Mouse (Mus musculus): ENCODE results near the gene Paqr5. TPM values are rescaled to one million over a fixed set of nuclear protein-coding genes. Genes with fewer than 3 reads are reported as not detected.

The Paqr5 gene
- polyA plus RNA-seq, 1 experiment from 2014 or later = 0.56 TPM

DNA sequence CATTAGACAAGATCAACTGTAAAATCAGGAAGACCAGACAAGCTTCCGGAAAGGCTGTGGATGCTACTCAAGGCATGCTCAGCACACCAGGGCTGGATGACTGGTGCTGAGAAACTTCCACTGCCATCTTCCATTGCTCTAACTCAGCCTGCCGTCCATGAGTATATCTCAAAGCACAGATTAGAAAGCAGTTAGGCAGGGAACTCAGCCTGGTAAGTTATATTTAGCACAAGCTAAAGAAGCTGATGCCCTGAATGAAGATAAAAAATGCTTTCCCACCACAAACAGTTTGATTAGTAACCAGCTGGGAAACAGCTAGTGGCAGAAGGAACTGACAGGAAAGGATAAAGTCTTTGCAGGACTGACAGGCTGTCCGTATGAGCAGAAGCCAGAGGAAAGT lies 85.6 kb downstream of the Paqr5 start:
- H3K4me2 ChIP-seq = peak overlapping the region; percentile 29

DNA sequence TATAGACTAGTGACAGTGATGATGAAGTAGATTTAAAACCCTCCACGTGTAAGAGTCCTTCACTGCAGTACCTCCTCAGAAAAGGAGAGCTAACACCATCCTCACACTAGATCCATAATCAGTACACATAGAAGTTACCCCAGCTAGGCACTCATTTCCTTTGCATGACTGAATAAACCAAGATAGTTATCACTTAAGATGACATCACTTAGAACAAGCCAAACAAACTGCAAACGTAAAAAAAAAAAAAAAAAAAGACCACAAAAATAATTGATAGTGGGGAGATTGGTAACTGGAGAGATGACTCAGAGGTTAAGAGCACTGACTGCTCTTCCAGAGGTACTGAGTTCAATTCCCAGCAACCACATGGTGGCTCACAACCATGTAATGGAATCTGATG lies 93.3 kb downstream of the Paqr5 start:
- H3K4me2 ChIP-seq = no peak overlapping the region
- H3K27me3 ChIP-seq (ENCODE audit: control insufficient read depth, insufficient read depth, low read length) = no peaks in the 10 kb centered on the region
- no peaks in the 10 kb centered on the region for H3K4me1 ChIP-seq (ENCODE audit: control insufficient read depth, insufficient read depth, low read length)
- 72% methylated on average over 2 of the region's 2 CpGs for WGBS (ENCODE audit: insufficient replicate concordance)
- no peak for ATAC-seq (replicated peaks; ENCODE audit: insufficient number of reproducible peaks, low FRiP score, low TSS enrichment)
- H3K9ac ChIP-seq (ENCODE audit: low read depth, low read length) = no peak overlapping the region
- no peaks in the 10 kb centered on the region for H3K9me3 ChIP-seq (replicated peaks; ENCODE audit: control insufficient read depth, low read length)
- no peak overlapping the region for H3K27ac ChIP-seq (ENCODE audit: low read depth, low read length)
- H3K4me3 ChIP-seq (ENCODE audit: low read depth, low read length) = no peak overlapping the region
- peaks cover 17% of the 10 kb centered on the region for H3K36me3 ChIP-seq (ENCODE audit: control insufficient read depth, insufficient read depth, low read length)

More for the DNA sequence above, 85.6 kb downstream of the Paqr5 start:
- ATAC-seq (replicated peaks; ENCODE audit: insufficient number of reproducible peaks, low FRiP score, low TSS enrichment) = no peak
- Histone ChIP-seq H3K27me3 (ENCODE audit: control insufficient read depth, insufficient read depth, low read length) (no peaks in the 10 kb centered on the region), H3K9ac (ENCODE audit: low read depth, low read length) (no peak overlapping the region), H3K9me3 (replicated peaks; ENCODE audit: control insufficient read depth, low read length) (no peaks in the 10 kb centered on the region), H3K4me1 (ENCODE audit: control insufficient read depth, insufficient read depth, low read length) (peaks cover 15% of the 10 kb centered on the region; the same call in 1 of the 2 replicates), H3K27ac (ENCODE audit: low read depth, low read length) (peak overlapping the region; percentile 54), H3K36me3 (ENCODE audit: control insufficient read depth, insufficient read depth, low read length) (peaks cover 14% of the 10 kb centered on the region), H3K4me3 (ENCODE audit: low read depth, low read length) (no peak overlapping the region)
- WGBS (ENCODE audit: insufficient replicate concordance) = 30% methylated on average over 3 of the region's 3 CpGs

DNA sequence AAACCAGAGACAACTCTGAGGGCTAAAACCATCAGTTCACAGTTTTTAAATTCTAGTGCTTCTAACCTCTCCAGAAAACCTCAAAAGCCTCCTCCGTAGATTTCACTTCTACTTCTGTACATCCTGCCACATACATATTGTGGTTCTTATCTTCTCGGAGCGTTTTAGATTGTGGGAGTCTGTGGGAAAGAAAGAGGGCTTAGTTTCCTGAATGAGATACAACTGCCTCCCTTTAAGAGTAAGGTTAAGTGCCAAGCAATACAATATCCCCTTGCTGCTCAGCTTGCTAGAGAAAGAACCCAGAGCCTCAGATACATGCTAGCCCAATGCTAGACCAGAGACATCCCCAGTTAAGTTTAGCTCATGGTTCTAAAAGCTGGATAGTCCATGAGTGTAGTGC lies 94.6 kb downstream of the Paqr5 start:
- no peak overlapping the region for H3K27ac ChIP-seq (ENCODE audit: low read depth, low read length)
- 76% methylated on average over 3 of the region's 3 CpGs for WGBS (ENCODE audit: insufficient replicate concordance)
- ATAC-seq (replicated peaks; ENCODE audit: insufficient number of reproducible peaks, low FRiP score, low TSS enrichment) = no peak
- no peak overlapping the region for H3K4me3 ChIP-seq (ENCODE audit: low read depth, low read length)
- peaks cover 17% of the 10 kb centered on the region for H3K36me3 ChIP-seq (ENCODE audit: control insufficient read depth, insufficient read depth, low read length)
- H3K9me3 ChIP-seq (replicated peaks; ENCODE audit: control insufficient read depth, low read length) = no peaks in the 10 kb centered on the region
- no peaks in the 10 kb centered on the region for H3K4me1 ChIP-seq (ENCODE audit: control insufficient read depth, insufficient read depth, low read length)
- H3K4me2 ChIP-seq = no peak overlapping the region
- no peak overlapping the region for H3K9ac ChIP-seq (ENCODE audit: low read depth, low read length)
- H3K27me3 ChIP-seq (ENCODE audit: control insufficient read depth, insufficient read depth, low read length) = no peaks in the 10 kb centered on the region

DNA sequence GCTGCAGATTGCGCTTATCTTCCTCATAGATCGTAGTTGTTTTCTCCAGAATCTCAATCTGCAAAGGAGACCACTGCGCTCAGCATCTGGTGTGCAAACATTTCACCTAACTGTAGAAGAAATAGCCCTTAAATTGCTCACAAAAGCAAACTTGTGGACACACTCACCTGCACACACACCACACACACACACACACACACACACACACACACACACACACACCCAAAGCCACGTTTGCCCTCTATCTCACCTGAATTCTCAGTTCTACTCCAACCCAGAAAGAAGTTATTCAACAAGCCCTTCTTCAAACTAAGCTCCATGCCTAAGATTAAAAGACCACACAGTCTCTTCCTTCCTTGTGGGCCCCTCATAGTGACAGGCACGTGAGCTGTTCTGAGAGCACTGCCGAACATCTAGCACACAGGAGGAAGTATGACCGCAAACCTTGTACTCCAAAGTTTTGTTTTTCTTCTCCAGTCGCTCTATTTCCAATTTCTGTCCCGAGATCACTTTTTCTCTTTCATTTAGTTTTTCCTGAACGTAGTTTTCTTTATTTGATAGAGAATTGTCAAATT lies 101.5 kb downstream of the Paqr5 start:
- H3K27ac ChIP-seq (ENCODE audit: low read depth, low read length) = no peak overlapping the region
- 89% methylated on average over 10 of the region's 10 CpGs for WGBS (ENCODE audit: insufficient replicate concordance)
- H3K4me2 ChIP-seq = no peak overlapping the region
- no peaks in the 10 kb centered on the region for H3K27me3 ChIP-seq (ENCODE audit: control insufficient read depth, insufficient read depth, low read length)
- no peaks in the 10 kb centered on the region for H3K4me1 ChIP-seq (ENCODE audit: control insufficient read depth, insufficient read depth, low read length)
- peaks cover 29% of the 10 kb centered on the region for H3K36me3 ChIP-seq (ENCODE audit: control insufficient read depth, insufficient read depth, low read length)
- no peak for ATAC-seq (replicated peaks; ENCODE audit: insufficient number of reproducible peaks, low FRiP score, low TSS enrichment)
- no peaks in the 10 kb centered on the region for H3K9me3 ChIP-seq (replicated peaks; ENCODE audit: control insufficient read depth, low read length)
- no peak overlapping the region for H3K9ac ChIP-seq (ENCODE audit: low read depth, low read length)
- H3K4me3 ChIP-seq (ENCODE audit: low read depth, low read length) = no peak overlapping the region

DNA sequence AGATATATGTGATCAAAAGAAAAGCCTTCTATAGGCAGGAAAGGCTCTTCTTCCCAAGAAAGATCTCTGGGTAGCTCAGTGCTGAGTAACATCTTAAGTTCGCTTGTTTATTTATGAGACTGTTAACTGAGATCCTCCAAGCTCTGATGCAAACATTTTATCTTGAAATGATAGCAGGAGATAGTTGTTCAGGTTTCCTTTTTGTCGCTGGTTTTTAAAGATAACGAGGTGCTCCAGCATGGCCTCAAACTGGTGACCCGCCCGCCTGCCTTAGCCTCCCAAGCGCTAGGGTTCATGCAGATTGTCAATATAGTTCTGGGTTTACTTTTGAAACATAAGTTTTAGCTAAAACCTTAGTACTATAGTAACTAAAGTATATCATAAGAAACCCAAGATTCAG lies 106.3 kb downstream of the Paqr5 start:
- H3K27ac ChIP-seq (ENCODE audit: low read depth, low read length) = no peak overlapping the region
- H3K4me1 ChIP-seq (ENCODE audit: control insufficient read depth, insufficient read depth, low read length) = peaks cover under 1% of the 10 kb centered on the region; the same call in 1 of the 2 replicates
- no peaks in the 10 kb centered on the region for H3K27me3 ChIP-seq (ENCODE audit: control insufficient read depth, insufficient read depth, low read length)
- WGBS (ENCODE audit: insufficient replicate concordance) = 81% methylated on average over 6 of the region's 6 CpGs
- H3K36me3 ChIP-seq (ENCODE audit: control insufficient read depth, insufficient read depth, low read length) = peaks cover 25% of the 10 kb centered on the region
- H3K4me2 ChIP-seq = no peak overlapping the region
- H3K9ac ChIP-seq (ENCODE audit: low read depth, low read length) = no peak overlapping the region
- no peak for ATAC-seq (replicated peaks; ENCODE audit: insufficient number of reproducible peaks, low FRiP score, low TSS enrichment)
- no peaks in the 10 kb centered on the region for H3K9me3 ChIP-seq (replicated peaks; ENCODE audit: control insufficient read depth, low read length)
- no peak overlapping the region for H3K4me3 ChIP-seq (ENCODE audit: low read depth, low read length)

DNA sequence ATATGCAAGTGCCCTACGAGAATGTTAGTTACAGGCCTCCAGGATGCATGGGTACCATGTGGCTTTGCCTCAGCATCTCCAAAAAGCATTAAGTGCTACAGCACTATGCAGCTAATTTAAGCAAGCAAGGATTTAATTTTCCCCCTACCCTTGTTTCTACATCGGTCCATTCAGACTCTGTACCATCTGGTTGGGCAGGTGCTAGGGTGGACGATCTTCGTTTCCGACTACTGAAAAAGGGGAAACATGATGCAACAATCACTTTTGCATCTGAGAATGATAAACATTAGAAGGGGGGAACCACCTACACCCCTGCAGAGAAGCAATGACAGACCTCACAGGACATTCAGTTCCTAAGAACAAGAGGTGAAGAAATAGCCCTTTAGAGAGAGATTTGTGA lies 107.2 kb downstream of the Paqr5 start:
- Histone ChIP-seq H3K36me3 (ENCODE audit: control insufficient read depth, insufficient read depth, low read length) (peaks cover 22% of the 10 kb centered on the region), H3K9me3 (replicated peaks; ENCODE audit: control insufficient read depth, low read length) (no peaks in the 10 kb centered on the region), H3K4me2 (no peak overlapping the region), H3K4me3 (ENCODE audit: low read depth, low read length) (no peak overlapping the region), H3K27me3 (ENCODE audit: control insufficient read depth, insufficient read depth, low read length) (no peaks in the 10 kb centered on the region), H3K9ac (ENCODE audit: low read depth, low read length) (no peak overlapping the region), H3K4me1 (ENCODE audit: control insufficient read depth, insufficient read depth, low read length) (peaks cover 5% of the 10 kb centered on the region; the same call in 1 of the 2 replicates), H3K27ac (ENCODE audit: low read depth, low read length) (no peak overlapping the region)
- no peak for ATAC-seq (replicated peaks; ENCODE audit: insufficient number of reproducible peaks, low FRiP score, low TSS enrichment)
- 90% methylated on average over 5 of the region's 5 CpGs for WGBS (ENCODE audit: insufficient replicate concordance)

DNA sequence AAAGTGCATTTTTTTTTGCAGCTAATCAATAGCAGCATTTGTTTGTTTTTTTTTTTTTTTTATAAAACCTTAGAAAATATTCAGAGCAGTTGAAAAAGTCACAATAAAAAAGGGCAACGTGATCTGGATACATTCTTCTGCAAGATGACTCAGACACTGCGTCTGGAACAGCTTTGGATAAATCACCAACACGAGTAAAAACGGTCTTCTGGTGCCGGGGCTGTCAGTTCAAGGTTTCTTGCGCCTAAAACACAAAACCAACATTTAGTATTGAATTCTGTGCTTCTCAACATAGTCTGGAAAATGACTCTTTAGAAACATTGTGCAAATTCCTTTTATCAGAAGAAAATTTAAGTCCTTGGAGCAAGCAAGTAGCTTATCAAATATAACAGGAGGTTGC lies 109.2 kb downstream of the Paqr5 start:
- Histone ChIP-seq H3K36me3 (ENCODE audit: control insufficient read depth, insufficient read depth, low read length) (peaks cover 19% of the 10 kb centered on the region), H3K4me3 (ENCODE audit: low read depth, low read length) (no peak overlapping the region), H3K9ac (ENCODE audit: low read depth, low read length) (no peak overlapping the region), H3K27me3 (ENCODE audit: control insufficient read depth, insufficient read depth, low read length) (no peaks in the 10 kb centered on the region), H3K27ac (ENCODE audit: low read depth, low read length) (no peak overlapping the region), H3K4me1 (ENCODE audit: control insufficient read depth, insufficient read depth, low read length) (peaks cover 10% of the 10 kb centered on the region; the same call in 1 of the 2 replicates), H3K4me2 (no peak overlapping the region), H3K9me3 (replicated peaks; ENCODE audit: control insufficient read depth, low read length) (no peaks in the 10 kb centered on the region)
- ATAC-seq (replicated peaks; ENCODE audit: insufficient number of reproducible peaks, low FRiP score, low TSS enrichment) = no peak
- WGBS (ENCODE audit: insufficient replicate concordance) = 92% methylated on average over 6 of the region's 6 CpGs

DNA sequence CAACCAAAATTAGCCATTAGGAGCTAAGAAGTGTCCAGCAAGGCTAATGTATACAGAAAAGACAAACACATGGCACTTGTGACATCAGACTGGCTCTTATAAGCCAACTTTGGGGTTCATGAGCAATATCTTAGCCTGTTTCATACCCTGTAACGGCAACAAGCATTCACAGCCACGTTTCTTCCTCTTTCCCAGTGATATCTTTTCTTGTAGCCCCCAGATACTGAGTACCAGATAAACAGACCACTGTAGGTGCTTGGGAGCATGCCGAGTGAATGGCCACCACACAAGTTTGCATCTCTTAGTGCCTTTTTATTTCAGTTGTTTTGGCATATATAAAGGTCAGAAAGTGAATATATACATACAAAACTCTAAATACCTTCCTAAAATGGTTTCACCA lies 109.7 kb downstream of the Paqr5 start:
- no peak overlapping the region for H3K9ac ChIP-seq (ENCODE audit: low read depth, low read length)
- H3K4me1 ChIP-seq (ENCODE audit: control insufficient read depth, insufficient read depth, low read length) = peaks cover 10% of the 10 kb centered on the region; the same call in 1 of the 2 replicates
- peaks cover 23% of the 10 kb centered on the region for H3K36me3 ChIP-seq (ENCODE audit: control insufficient read depth, insufficient read depth, low read length)
- 82% methylated on average over 3 of the region's 3 CpGs for WGBS (ENCODE audit: insufficient replicate concordance)
- no peak overlapping the region for H3K4me3 ChIP-seq (ENCODE audit: low read depth, low read length)
- no peaks in the 10 kb centered on the region for H3K9me3 ChIP-seq (replicated peaks; ENCODE audit: control insufficient read depth, low read length)
- no peak overlapping the region for H3K4me2 ChIP-seq
- no peak for ATAC-seq (replicated peaks; ENCODE audit: insufficient number of reproducible peaks, low FRiP score, low TSS enrichment)
- H3K27me3 ChIP-seq (ENCODE audit: control insufficient read depth, insufficient read depth, low read length) = no peaks in the 10 kb centered on the region
- no peak overlapping the region for H3K27ac ChIP-seq (ENCODE audit: low read depth, low read length)

DNA sequence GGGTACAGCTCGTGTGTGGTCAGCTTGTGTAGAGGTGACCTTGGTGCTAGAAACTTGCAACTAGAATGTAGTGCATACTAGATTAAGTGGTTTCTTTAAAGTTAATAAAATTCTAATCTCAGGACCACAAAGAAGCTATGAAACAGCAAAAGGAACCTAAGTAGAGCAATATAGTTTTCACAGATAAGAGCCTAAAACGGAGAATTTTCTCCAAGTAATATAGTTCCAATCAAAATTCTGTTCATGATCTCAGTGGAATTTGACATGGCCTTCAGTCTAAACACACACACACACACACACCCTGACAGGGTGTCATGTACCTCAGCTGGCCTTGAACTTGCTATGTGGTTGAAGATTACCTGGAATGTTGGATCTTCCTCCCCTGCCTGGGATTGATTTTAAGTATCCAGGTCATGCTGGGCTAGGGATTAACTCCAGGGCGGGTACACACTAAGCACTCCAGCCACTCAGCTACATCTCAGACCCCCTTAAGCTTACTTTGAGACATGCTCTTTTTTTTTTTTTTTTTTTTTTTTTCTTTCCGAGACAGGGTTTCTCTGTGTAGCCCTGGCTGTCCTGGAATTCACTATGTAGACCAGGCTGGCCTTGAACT lies 111.2 kb downstream of the Paqr5 start:
- Histone ChIP-seq H3K36me3 (ENCODE audit: control insufficient read depth, insufficient read depth, low read length) (peaks cover 20% of the 10 kb centered on the region), H3K4me3 (ENCODE audit: low read depth, low read length) (peak overlapping the region; percentile 86), H3K9ac (ENCODE audit: low read depth, low read length) (peak overlapping the region; percentile 89), H3K9me3 (replicated peaks; ENCODE audit: control insufficient read depth, low read length) (no peaks in the 10 kb centered on the region), H3K27ac (ENCODE audit: low read depth, low read length) (peak overlapping the region; percentile 94), H3K27me3 (ENCODE audit: control insufficient read depth, insufficient read depth, low read length) (no peaks in the 10 kb centered on the region), H3K4me2 (peak overlapping the region; percentile 76), H3K4me1 (ENCODE audit: control insufficient read depth, insufficient read depth, low read length) (peaks cover 10% of the 10 kb centered on the region; the same call in 1 of the 2 replicates)
- WGBS (ENCODE audit: insufficient replicate concordance) = 47% methylated on average over 4 of the region's 4 CpGs
- ATAC-seq (replicated peaks; ENCODE audit: insufficient number of reproducible peaks, low FRiP score, low TSS enrichment) = no peak
